Mouse (Mus musculus): ENCODE measurements around the gene Ntrk1. TPM values are rescaled to one million over a fixed set of nuclear protein-coding genes. Genes with fewer than 3 reads are reported as not detected.
A peak's percentile ranks its signal among the peaks of the same experiment; 100 is the strongest.

Ntrk1 gene
- polyA plus RNA-seq, 1 experiment from 2014 or later: 16.2 TPM

GRCm38 (mm10) chr3:87796736-87797334 is 1.9 kb upstream of the Ntrk1 start, which contains the start of gene Insrr:
Gene Insrr, plus strand, starts transcription at chr3:87796951.
- WGBS: under 1% methylated on average over 21 of the region's 29 CpGs
- Histone ChIP-seq H3K36me3 (ENCODE audit: control insufficient read depth, insufficient read depth, low read length) (no peaks in the 10 kb centered on the region), H3K4me3 (ENCODE audit: low read depth, low read length) (peak within 1 kb of the TSS; percentile 42), H3K4me2 (ENCODE audit: low read depth, low read length) (peak within 1 kb of the TSS; percentile 70), H3K9me3 (ENCODE audit: control insufficient read depth, low read length) (no peaks in the 10 kb centered on the region), H3K27ac (replicated peaks; ENCODE audit: low read depth, low read length) (no peak within 1 kb of the TSS), H3K4me1 (ENCODE audit: control insufficient read depth, insufficient read depth, low read length) (peaks cover 27% of the 10 kb centered on the region), H3K27me3 (replicated peaks; ENCODE audit: control insufficient read depth, insufficient read depth, low read length) (peaks cover 84% of the 10 kb centered on the region), H3K9ac (ENCODE audit: low read depth, low read length) (peak within 1 kb of the TSS; percentile 62)
- DNase-seq (ENCODE audit: low spot score) (no peak), ATAC-seq (ENCODE audit: low read depth) (no peak)

- Histone ChIP-seq H3K27me3 (replicated peaks; ENCODE audit: control insufficient read depth, insufficient read depth, low read length) (peaks cover 84% of the 10 kb centered on the region), H3K27ac (replicated peaks; ENCODE audit: low read depth, low read length) (no peak overlapping the region), H3K9ac (ENCODE audit: low read depth, low read length) (peak overlapping the region; percentile 52), H3K36me3 (ENCODE audit: control insufficient read depth, insufficient read depth, low read length) (no peaks in the 10 kb centered on the region), H3K9me3 (ENCODE audit: control insufficient read depth, low read length) (no peaks in the 10 kb centered on the region), H3K4me1 (ENCODE audit: control insufficient read depth, insufficient read depth, low read length) (peaks cover 27% of the 10 kb centered on the region), H3K4me3 (ENCODE audit: low read depth, low read length) (peak overlapping the region; percentile 34), H3K4me2 (ENCODE audit: low read depth, low read length) (peak overlapping the region; percentile 60)
- 18% methylated on average over 31 of the region's 33 CpGs for WGBS
- peak; percentile 64 for ATAC-seq (ENCODE audit: low read depth)
- peak; percentile 56 for DNase-seq (ENCODE audit: low spot score)
These were observed 645 bp upstream of the Ntrk1 start for GRCm38 (mm10) chr3:87795336-87796277.

- H3K36me3 ChIP-seq (ENCODE audit: control insufficient read depth, insufficient read depth, low read length): no peaks in the 10 kb centered on the region
- H3K9ac ChIP-seq (ENCODE audit: low read depth, low read length): no peak overlapping the region
- ATAC-seq (ENCODE audit: low read depth) (no peak), DNase-seq (ENCODE audit: low spot score) (no peak)
- H3K9me3 ChIP-seq (ENCODE audit: control insufficient read depth, low read length): no peaks in the 10 kb centered on the region
- peaks cover 22% of the 10 kb centered on the region for H3K4me1 ChIP-seq (ENCODE audit: control insufficient read depth, insufficient read depth, low read length)
- no peak overlapping the region for H3K4me3 ChIP-seq (ENCODE audit: low read depth, low read length)
- H3K27me3 ChIP-seq (replicated peaks; ENCODE audit: control insufficient read depth, insufficient read depth, low read length): peaks cover 40% of the 10 kb centered on the region
- no peak overlapping the region for H3K27ac ChIP-seq (replicated peaks; ENCODE audit: low read depth, low read length)
- WGBS: 29% methylated on average over 5 of the region's 5 CpGs
- no peak overlapping the region for H3K4me2 ChIP-seq (ENCODE audit: low read depth, low read length)
These were observed 5.2 kb downstream of the Ntrk1 start for GRCm38 (mm10) chr3:87789768-87790167.

DNA sequence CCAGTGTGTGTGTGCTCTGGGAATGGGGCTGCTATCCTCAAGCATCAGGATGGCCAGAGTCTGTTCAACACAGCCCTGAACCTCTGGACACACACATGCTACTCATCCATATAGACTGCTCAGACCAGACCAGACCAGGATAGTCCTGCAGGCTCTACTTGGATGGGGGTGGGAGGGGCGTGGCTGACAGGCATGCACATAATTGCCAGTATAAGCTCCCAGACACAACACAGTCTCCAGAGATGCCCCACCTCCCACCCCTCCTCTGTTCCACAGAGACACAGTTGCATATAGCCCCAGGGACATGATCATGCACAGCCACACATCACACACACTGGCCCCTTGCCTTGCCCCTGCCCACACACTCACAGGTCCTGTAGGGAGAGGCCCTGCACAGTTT is 5.7 kb downstream of the Ntrk1 start:
- ATAC-seq (ENCODE audit: low read depth): peak; percentile 42
- Histone ChIP-seq H3K9me3 (ENCODE audit: control insufficient read depth, low read length) (no peaks in the 10 kb centered on the region), H3K4me3 (ENCODE audit: low read depth, low read length) (no peak overlapping the region), H3K4me2 (ENCODE audit: low read depth, low read length) (no peak overlapping the region), H3K27ac (replicated peaks; ENCODE audit: low read depth, low read length) (no peak overlapping the region), H3K4me1 (ENCODE audit: control insufficient read depth, insufficient read depth, low read length) (peaks cover 18% of the 10 kb centered on the region), H3K36me3 (ENCODE audit: control insufficient read depth, insufficient read depth, low read length) (no peaks in the 10 kb centered on the region), H3K27me3 (replicated peaks; ENCODE audit: control insufficient read depth, insufficient read depth, low read length) (peaks cover 35% of the 10 kb centered on the region), H3K9ac (ENCODE audit: low read depth, low read length) (no peak overlapping the region)
- DNase-seq (ENCODE audit: low spot score): no peak
- 43% methylated on average over 1 of the region's 1 CpGs for WGBS

GRCm38 (mm10) chr3:87785626-87786214 is 9.2 kb downstream of the Ntrk1 start:
- Histone ChIP-seq H3K9ac (ENCODE audit: low read depth, low read length) (no peak overlapping the region), H3K4me2 (ENCODE audit: low read depth, low read length) (no peak overlapping the region), H3K4me3 (ENCODE audit: low read depth, low read length) (no peak overlapping the region), H3K36me3 (ENCODE audit: control insufficient read depth, insufficient read depth, low read length) (no peaks in the 10 kb centered on the region), H3K27ac (replicated peaks; ENCODE audit: low read depth, low read length) (no peak overlapping the region), H3K4me1 (ENCODE audit: control insufficient read depth, insufficient read depth, low read length) (peaks cover 18% of the 10 kb centered on the region), H3K27me3 (replicated peaks; ENCODE audit: control insufficient read depth, insufficient read depth, low read length) (0 out of 2 replicates have a peak, but pooled peaks cover 2% of the 10 kb centered on the region), H3K9me3 (ENCODE audit: control insufficient read depth, low read length) (no peaks in the 10 kb centered on the region)
- peak; percentile 84 for ATAC-seq (ENCODE audit: low read depth)
- DNase-seq (ENCODE audit: low spot score): peak; percentile 86
- WGBS: 33% methylated on average over 6 of the region's 6 CpGs

DNA sequence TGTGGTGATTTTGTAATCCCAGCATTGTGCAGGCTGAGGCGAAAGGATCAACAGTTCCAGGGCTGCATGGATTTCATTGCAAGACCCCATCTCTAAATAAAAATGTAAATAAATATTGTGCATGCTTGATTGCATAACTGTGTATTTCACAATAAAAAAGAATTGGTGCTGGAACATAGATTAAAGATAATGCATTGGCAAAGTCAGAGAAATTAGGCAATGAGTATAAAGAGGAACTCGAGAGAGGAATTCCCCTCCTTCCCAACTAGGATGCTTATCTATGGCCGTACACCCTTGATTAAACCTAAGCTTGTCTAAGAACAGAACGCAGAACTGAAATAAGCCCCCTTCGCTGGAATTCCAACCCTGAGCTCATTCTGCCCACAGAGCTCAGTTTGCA is 9.8 kb downstream of the Ntrk1 start:
- Histone ChIP-seq H3K4me2 (ENCODE audit: low read depth, low read length) (no peak overlapping the region), H3K27me3 (replicated peaks; ENCODE audit: control insufficient read depth, insufficient read depth, low read length) (no peaks in the 10 kb centered on the region), H3K9me3 (ENCODE audit: control insufficient read depth, low read length) (no peaks in the 10 kb centered on the region), H3K27ac (replicated peaks; ENCODE audit: low read depth, low read length) (no peak overlapping the region), H3K9ac (ENCODE audit: low read depth, low read length) (no peak overlapping the region), H3K36me3 (ENCODE audit: control insufficient read depth, insufficient read depth, low read length) (no peaks in the 10 kb centered on the region), H3K4me3 (ENCODE audit: low read depth, low read length) (no peak overlapping the region), H3K4me1 (ENCODE audit: control insufficient read depth, insufficient read depth, low read length) (peaks cover 18% of the 10 kb centered on the region)
- ATAC-seq (ENCODE audit: low read depth) (peak; percentile 3; the same call in 1 of the 2 replicates), DNase-seq (ENCODE audit: low spot score) (no peak)
- WGBS: 67% methylated on average over 5 of the region's 5 CpGs

- Histone ChIP-seq H3K27ac (replicated peaks; ENCODE audit: low read depth, low read length) (no peak overlapping the region), H3K9ac (ENCODE audit: low read depth, low read length) (no peak overlapping the region), H3K36me3 (ENCODE audit: control insufficient read depth, insufficient read depth, low read length) (no peaks in the 10 kb centered on the region), H3K4me3 (ENCODE audit: low read depth, low read length) (no peak overlapping the region), H3K27me3 (replicated peaks; ENCODE audit: control insufficient read depth, insufficient read depth, low read length) (0 out of 2 replicates have a peak, but pooled peaks cover 5% of the 10 kb centered on the region), H3K4me1 (ENCODE audit: control insufficient read depth, insufficient read depth, low read length) (peaks cover 16% of the 10 kb centered on the region), H3K9me3 (ENCODE audit: control insufficient read depth, low read length) (no peaks in the 10 kb centered on the region), H3K4me2 (ENCODE audit: low read depth, low read length) (no peak overlapping the region)
- DNase-seq (ENCODE audit: low spot score) (no peak), ATAC-seq (ENCODE audit: low read depth) (no peak)
- 82% methylated on average over 25 of the region's 25 CpGs for WGBS
These were observed 11.5 kb downstream of the Ntrk1 start for GRCm38 (mm10) chr3:87783282-87784023.

GRCm38 (mm10) chr3:87779086-87779485 is 15.9 kb downstream of the Ntrk1 start:
- Histone ChIP-seq H3K9ac (ENCODE audit: low read depth, low read length) (no peak overlapping the region; the same call in 1 of the 2 replicates), H3K36me3 (ENCODE audit: control insufficient read depth, insufficient read depth, low read length) (no peaks in the 10 kb centered on the region), H3K27ac (replicated peaks; ENCODE audit: low read depth, low read length) (no peak overlapping the region), H3K4me1 (ENCODE audit: control insufficient read depth, insufficient read depth, low read length) (peaks cover 12% of the 10 kb centered on the region; the same call in 1 of the 2 replicates), H3K9me3 (ENCODE audit: control insufficient read depth, low read length) (no peaks in the 10 kb centered on the region), H3K4me3 (ENCODE audit: low read depth, low read length) (no peak overlapping the region), H3K4me2 (ENCODE audit: low read depth, low read length) (no peak overlapping the region), H3K27me3 (replicated peaks; ENCODE audit: control insufficient read depth, insufficient read depth, low read length) (peaks cover 9% of the 10 kb centered on the region; the same call in 1 of the 2 replicates)
- DNase-seq (ENCODE audit: low spot score): peak; percentile 45
- ATAC-seq (ENCODE audit: low read depth): peak; percentile 20; the same call in 1 of the 2 replicates
- 51% methylated on average over 2 of the region's 2 CpGs for WGBS

Data from embryonic facial prominence, embryonic 14.5 days (tissue).